Mouse (Mus musculus): ENCODE data around the gene Eml3. TPM values are rescaled to one million over a fixed set of nuclear protein-coding genes. Genes with fewer than 3 reads are reported as not detected.

Eml3 gene
- polyA plus RNA-seq (2015; fragmentation: Nextera tagmentation; extraction: Ambion mirVana), result 10.3 and 11.3 TPM in 2 replicates

DNA sequence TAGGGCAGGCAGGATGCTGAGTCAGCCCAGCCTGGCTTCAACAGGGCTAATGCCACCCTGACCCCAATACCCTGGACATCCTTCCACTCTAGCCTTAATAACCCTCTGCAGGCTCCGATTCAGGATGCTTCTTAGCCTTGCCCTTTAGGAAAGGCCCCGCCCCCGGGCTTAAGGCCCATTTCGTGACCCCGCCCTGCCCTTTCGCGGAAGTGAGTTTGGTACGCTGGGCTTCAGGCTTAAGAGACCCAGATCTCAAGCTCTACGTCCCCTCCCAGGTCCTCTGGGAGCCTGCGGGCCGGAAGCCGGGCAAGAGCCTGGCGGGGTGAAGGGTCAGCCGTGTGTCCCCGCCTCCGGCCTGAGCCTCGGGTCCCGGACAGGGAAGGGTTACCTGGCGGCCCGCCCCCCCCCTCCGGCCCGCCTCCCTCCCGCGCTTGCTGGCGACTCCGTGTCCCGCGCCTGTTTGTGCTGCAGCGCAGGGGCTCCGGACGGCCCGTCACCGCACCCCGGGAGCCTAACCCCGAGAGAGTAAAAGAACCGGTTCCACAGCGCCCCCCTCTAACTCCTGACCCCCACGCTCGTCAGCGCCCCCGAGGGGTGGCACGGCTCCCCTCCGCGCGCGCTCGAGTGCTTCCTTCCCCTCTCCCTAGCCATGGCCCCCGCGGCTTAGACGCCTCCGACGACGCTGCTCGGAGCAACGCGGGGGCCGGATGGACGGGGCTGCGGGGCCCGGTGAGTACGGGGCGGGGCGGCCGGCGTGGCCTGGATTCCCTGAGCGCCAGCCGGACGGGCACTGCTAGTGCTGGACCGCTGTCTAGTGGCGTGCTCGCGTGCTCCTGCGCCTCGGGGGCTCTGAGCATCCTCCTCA, at the start of gene Eml3, which contains the start of gene Rom1:
Gene Eml3 (plus strand): TSS at position 329 of the 865 bp plus-strand sequence.
Gene Rom1 (minus strand): TSS at position 133 of the 865 bp plus-strand sequence.
- ATAC-seq, result peak; percentile 59
- Histone ChIP-seq H3K27ac (ENCODE audit: low read depth, low read length) (peak within 1 kb of the TSS; percentile 55; the same call in 1 of the 2 replicates), H3K4me3 (ENCODE audit: low read length) (peak within 1 kb of the TSS; percentile 57), H3K4me2 (ENCODE audit: low read length) (peak within 1 kb of the TSS; percentile 72), H3K27me3 (replicated peaks; ENCODE audit: control insufficient read depth, insufficient read depth, low read length) (0 out of 2 replicates have a peak, but pooled peaks cover 2% of the 10 kb centered on the region), H3K9me3 (ENCODE audit: control insufficient read depth, low read length) (no peaks in the 10 kb centered on the region), H3K36me3 (ENCODE audit: control insufficient read depth, insufficient read depth, low read length) (peaks cover 14% of the 10 kb centered on the region), H3K9ac (ENCODE audit: low read depth, low read length) (peak within 1 kb of the TSS; percentile 73), H3K4me1 (ENCODE audit: control insufficient read depth, insufficient read depth, low read depth, low read length) (peaks cover 8% of the 10 kb centered on the region)
- WGBS, result under 1% methylated on average over 66 of the region's 74 CpGs

GRCm38 (mm10) chr19:8880311-8881033, 48.9 kb upstream of the Eml3 start, which contains the start of gene Uqcc3:
Gene Uqcc3 (minus strand): TSS chr19:8880923.
- Histone ChIP-seq H3K36me3 (ENCODE audit: control insufficient read depth, insufficient read depth, low read length) (peaks cover 11% of the 10 kb centered on the region; the same call in 1 of the 2 replicates), H3K4me3 (ENCODE audit: low read length) (peak within 1 kb of the TSS; percentile 62), H3K27me3 (replicated peaks; ENCODE audit: control insufficient read depth, insufficient read depth, low read length) (no peaks in the 10 kb centered on the region), H3K9ac (ENCODE audit: low read depth, low read length) (peak within 1 kb of the TSS; percentile 77), H3K4me2 (ENCODE audit: low read length) (peak within 1 kb of the TSS; percentile 86), H3K9me3 (ENCODE audit: control insufficient read depth, low read length) (no peaks in the 10 kb centered on the region), H3K27ac (ENCODE audit: low read depth, low read length) (peak within 1 kb of the TSS; percentile 81), H3K4me1 (ENCODE audit: control insufficient read depth, insufficient read depth, low read depth, low read length) (peaks cover 9% of the 10 kb centered on the region)
- WGBS, result under 1% methylated on average over 42 of the region's 42 CpGs
- peak; percentile 96 for ATAC-seq

- Histone ChIP-seq H3K4me2 (ENCODE audit: low read length) (peak overlapping the region; percentile 86), H3K9me3 (ENCODE audit: control insufficient read depth, low read length) (no peaks in the 10 kb centered on the region), H3K27me3 (replicated peaks; ENCODE audit: control insufficient read depth, insufficient read depth, low read length) (no peaks in the 10 kb centered on the region), H3K4me3 (ENCODE audit: low read length) (peak overlapping the region; percentile 62), H3K9ac (ENCODE audit: low read depth, low read length) (peak overlapping the region; percentile 77), H3K36me3 (ENCODE audit: control insufficient read depth, insufficient read depth, low read length) (peaks cover 7% of the 10 kb centered on the region; the same call in 1 of the 2 replicates), H3K4me1 (ENCODE audit: control insufficient read depth, insufficient read depth, low read depth, low read length) (peaks cover 9% of the 10 kb centered on the region), H3K27ac (ENCODE audit: low read depth, low read length) (peak overlapping the region; percentile 81)
- no peak for ATAC-seq
- WGBS, result 23% methylated on average over 3 of the region's 3 CpGs
These were observed 48.3 kb upstream of the Eml3 start for GRCm38 (mm10) chr19:8881034-8881392.

DNA sequence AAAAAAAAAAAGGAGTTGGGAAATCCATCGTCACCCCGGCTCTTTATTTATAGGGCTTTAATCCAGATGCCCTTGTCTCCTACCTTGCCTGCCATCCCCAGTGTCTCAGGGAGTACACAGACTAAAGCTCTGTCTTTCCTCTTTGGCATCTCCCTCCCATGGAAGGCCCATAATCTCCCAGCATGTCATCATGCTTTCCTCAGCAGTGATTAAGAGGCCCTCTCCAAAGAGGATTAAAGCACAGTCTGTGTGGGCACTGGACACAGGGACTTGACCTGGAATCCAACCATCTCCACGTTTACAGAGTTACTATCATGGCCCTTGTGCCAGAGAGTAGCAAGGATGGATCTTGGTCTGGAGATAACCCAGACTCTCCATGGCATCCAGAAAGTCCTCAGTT, 45.7 kb upstream of the Eml3 start, which contains the start of the genes Lbhd1 and Gm49403:
Gene Lbhd1 (plus strand): TSS at position 117 of the 400 bp plus-strand sequence.
Gene Gm49403 (plus strand): TSS at position 315 of the 400 bp plus-strand sequence.
- no peaks in the 10 kb centered on the region for H3K36me3 ChIP-seq (ENCODE audit: control insufficient read depth, insufficient read depth, low read length)
- no peaks in the 10 kb centered on the region for H3K27me3 ChIP-seq (replicated peaks; ENCODE audit: control insufficient read depth, insufficient read depth, low read length)
- H3K4me3 ChIP-seq (ENCODE audit: low read length), result no peak within 1 kb of the TSS
- WGBS, result 82% methylated on average over 3 of the region's 3 CpGs
- no peaks in the 10 kb centered on the region for H3K9me3 ChIP-seq (ENCODE audit: control insufficient read depth, low read length)
- H3K4me2 ChIP-seq (ENCODE audit: low read length), result no peak within 1 kb of the TSS
- H3K27ac ChIP-seq (ENCODE audit: low read depth, low read length), result no peak within 1 kb of the TSS
- peaks cover 15% of the 10 kb centered on the region for H3K4me1 ChIP-seq (ENCODE audit: control insufficient read depth, insufficient read depth, low read depth, low read length)
- no peak within 1 kb of the TSS for H3K9ac ChIP-seq (ENCODE audit: low read depth, low read length)
- no peak for ATAC-seq

DNA sequence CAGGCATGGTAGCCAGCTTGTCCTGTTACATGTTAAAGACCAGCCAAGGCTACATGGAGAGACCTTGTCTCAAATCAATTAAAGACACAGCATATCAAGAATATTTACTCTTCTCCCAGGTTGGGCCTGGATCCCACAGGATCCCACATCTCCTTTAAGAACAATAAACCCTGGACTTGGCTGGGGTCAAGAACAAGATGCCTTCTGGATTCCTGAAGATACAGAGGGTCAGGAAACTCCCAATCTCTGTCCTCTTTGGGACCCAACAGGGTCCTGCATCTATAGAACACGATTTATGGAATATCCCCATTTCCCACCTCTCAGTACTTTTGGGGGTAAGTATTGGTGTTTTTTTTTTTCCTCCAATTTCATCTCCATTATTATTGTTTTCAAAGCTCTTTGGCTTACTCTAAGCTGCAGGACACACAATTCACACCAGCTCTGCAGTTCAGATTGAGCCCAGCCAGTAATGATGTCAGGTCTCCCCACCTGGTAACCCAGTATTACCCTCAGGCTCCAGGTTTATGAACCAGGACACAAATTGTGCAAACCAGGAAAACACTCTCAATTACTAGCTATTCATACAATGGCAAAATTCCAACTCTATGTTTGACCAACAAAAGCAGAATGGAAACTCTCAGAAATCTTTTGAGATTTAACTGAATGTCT, 42.3 kb upstream of the Eml3 start:
- H3K4me1 ChIP-seq (ENCODE audit: control insufficient read depth, insufficient read depth, low read depth, low read length), result peaks cover 13% of the 10 kb centered on the region
- WGBS, result 60% methylated on average over 1 of the region's 1 CpGs
- no peak overlapping the region for H3K27ac ChIP-seq (ENCODE audit: low read depth, low read length)
- no peak overlapping the region for H3K4me3 ChIP-seq (ENCODE audit: low read length)
- H3K36me3 ChIP-seq (ENCODE audit: control insufficient read depth, insufficient read depth, low read length), result peaks cover 3% of the 10 kb centered on the region; the same call in 1 of the 2 replicates
- no peak for ATAC-seq
- H3K27me3 ChIP-seq (replicated peaks; ENCODE audit: control insufficient read depth, insufficient read depth, low read length), result no peaks in the 10 kb centered on the region
- H3K9ac ChIP-seq (ENCODE audit: low read depth, low read length), result no peak overlapping the region; the same call in 1 of the 2 replicates
- peak overlapping the region; percentile 71 for H3K4me2 ChIP-seq (ENCODE audit: low read length)
- no peaks in the 10 kb centered on the region for H3K9me3 ChIP-seq (ENCODE audit: control insufficient read depth, low read length)

GRCm38 (mm10) chr19:8887585-8888463, 41.5 kb upstream of the Eml3 start:
- Histone ChIP-seq H3K4me3 (ENCODE audit: low read length) (peak overlapping the region; percentile 65), H3K4me1 (ENCODE audit: control insufficient read depth, insufficient read depth, low read depth, low read length) (peaks cover 15% of the 10 kb centered on the region), H3K9ac (ENCODE audit: low read depth, low read length) (peak overlapping the region; percentile 72), H3K9me3 (ENCODE audit: control insufficient read depth, low read length) (no peaks in the 10 kb centered on the region), H3K36me3 (ENCODE audit: control insufficient read depth, insufficient read depth, low read length) (peaks cover 3% of the 10 kb centered on the region; the same call in 1 of the 2 replicates), H3K27ac (ENCODE audit: low read depth, low read length) (peak overlapping the region; percentile 77), H3K27me3 (replicated peaks; ENCODE audit: control insufficient read depth, insufficient read depth, low read length) (no peaks in the 10 kb centered on the region), H3K4me2 (ENCODE audit: low read length) (peak overlapping the region; percentile 71)
- WGBS, result 15% methylated on average over 19 of the region's 19 CpGs
- ATAC-seq, result no peak

DNA sequence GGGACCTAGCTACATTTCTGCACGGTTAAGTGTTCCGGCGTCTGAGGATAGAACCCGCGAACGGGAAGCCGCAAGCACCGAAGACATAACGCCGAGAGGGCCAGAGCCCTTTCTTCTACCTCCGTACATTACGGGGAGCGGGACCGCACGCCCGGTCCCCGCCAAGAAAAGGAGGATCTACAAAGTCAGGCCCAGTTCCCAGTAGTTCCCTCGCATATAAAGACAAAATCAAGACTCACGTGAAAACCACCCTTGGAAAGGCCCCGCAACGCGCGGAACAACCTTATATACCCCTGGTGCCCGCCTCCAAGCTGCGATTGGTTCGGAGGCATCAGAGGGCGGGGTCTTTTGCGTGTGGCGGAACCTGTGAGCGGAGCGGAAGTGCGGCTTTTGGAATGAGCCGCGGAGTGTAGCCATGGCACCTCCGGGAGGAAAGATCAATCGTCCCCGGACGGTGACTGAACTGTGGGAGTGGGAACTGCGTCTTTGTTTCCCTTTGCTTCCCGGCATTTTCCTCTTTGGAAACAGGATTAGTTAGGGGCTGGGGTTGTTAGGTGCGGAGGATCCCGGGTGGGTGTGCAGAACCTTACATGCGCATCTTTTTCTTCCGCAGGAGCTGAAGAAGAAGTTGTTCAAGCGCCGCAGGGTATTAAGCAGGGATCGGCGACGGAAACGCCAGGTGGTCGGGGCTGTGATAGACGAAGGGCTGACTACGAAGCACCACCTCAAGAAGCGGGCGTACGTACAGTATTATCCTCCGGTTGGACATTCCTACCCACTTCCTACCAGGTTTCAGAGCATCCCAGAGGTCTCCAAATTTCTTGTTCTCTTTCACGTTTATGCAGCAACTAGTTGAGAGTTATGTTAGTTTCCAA, 40.6 kb upstream of the Eml3 start, which contains the start of the genes 1810009A15Rik and Gm49416:
Gene 1810009A15Rik (plus strand): TSS at position 343 of the 875 bp plus-strand sequence.
Gene Gm49416 (plus strand): TSS at position 416 of the 875 bp plus-strand sequence.
- H3K27ac ChIP-seq (ENCODE audit: low read depth, low read length), result peak within 1 kb of the TSS; percentile 82
- peaks cover 3% of the 10 kb centered on the region; the same call in 1 of the 2 replicates for H3K36me3 ChIP-seq (ENCODE audit: control insufficient read depth, insufficient read depth, low read length)
- H3K27me3 ChIP-seq (replicated peaks; ENCODE audit: control insufficient read depth, insufficient read depth, low read length), result no peaks in the 10 kb centered on the region
- peak within 1 kb of the TSS; percentile 76 for H3K9ac ChIP-seq (ENCODE audit: low read depth, low read length)
- under 1% methylated on average over 58 of the region's 58 CpGs for WGBS
- ATAC-seq, result peak; percentile 96
- peak within 1 kb of the TSS; percentile 71 for H3K4me2 ChIP-seq (ENCODE audit: low read length)
- H3K9me3 ChIP-seq (ENCODE audit: control insufficient read depth, low read length), result no peaks in the 10 kb centered on the region
- H3K4me1 ChIP-seq (ENCODE audit: control insufficient read depth, insufficient read depth, low read depth, low read length), result peaks cover 20% of the 10 kb centered on the region
- peak within 1 kb of the TSS; percentile 65 for H3K4me3 ChIP-seq (ENCODE audit: low read length)
